9 mouse cellular contexts compared by ENCODE assay signal in genomic region chr10:18506501-18506946, GRCm38 (mm10). TPM values are rescaled to one million over a fixed set of nuclear protein-coding genes. Genes with fewer than 3 reads are reported as not detected.
A peak's percentile ranks its signal among the peaks of the same experiment; 100 is the strongest.
DNase-seq lines count a peak whose midpoint lies in the region; ATAC-seq and TF ChIP-seq lines count a peak whose summit lies in the region.
"Had no signal": no experiment of that assay in that cellular context is flagged by ENCODE, and none has a peak within 500 bp of the region (broad histone marks: within the 10 kb centered on the region; RNA-seq: fewer than 3 reads in every experiment).

No protein-coding gene starts in this region.

- 61% methylated on average over 6 of the region's 6 CpGs for WGBS in hindbrain, embryonic 10.5 days
- WGBS in hindbrain, embryonic 11.5 days: 59% methylated on average over 6 of the region's 6 CpGs
- 55% methylated on average over 6 of the region's 6 CpGs for WGBS in embryonic facial prominence, embryonic 13.5 days
- WGBS in limb, embryonic 13.5 days: 27% methylated on average over 6 of the region's 6 CpGs
- WGBS in heart, embryonic 10.5 days: 66% methylated on average over 6 of the region's 6 CpGs
- WGBS in stomach, postnatal 0 days: 66% methylated on average over 6 of the region's 6 CpGs

- TF ChIP-seq CTCF in stomach, postnatal 0 days (IDR thresholded peaks at IDR 0.05; ENCODE audit: low read depth): no peak

- no peaks in the 10 kb centered on the region for H3K9me3 ChIP-seq in hindbrain, embryonic 10.5 days
- H3K9me3 ChIP-seq in hindbrain, embryonic 11.5 days (ENCODE audit: control insufficient read depth, low read length): no peaks in the 10 kb centered on the region
- H3K9me3 ChIP-seq in embryonic facial prominence, embryonic 13.5 days: no peaks in the 10 kb centered on the region
- no peaks in the 10 kb centered on the region for H3K9me3 ChIP-seq in limb, embryonic 13.5 days
- H3K9me3 ChIP-seq in heart, embryonic 10.5 days: no peaks in the 10 kb centered on the region
- H3K9me3 ChIP-seq in stomach, postnatal 0 days (ENCODE audit: control insufficient read depth, low read length): no peaks in the 10 kb centered on the region

- H3K4me1 ChIP-seq in hindbrain, embryonic 10.5 days (replicated peaks): peaks cover 35% of the 10 kb centered on the region
- no peaks in the 10 kb centered on the region for H3K4me1 ChIP-seq in hindbrain, embryonic 11.5 days (replicated peaks; ENCODE audit: control insufficient read depth, insufficient read depth, low read length)
- peaks cover 31% of the 10 kb centered on the region for H3K4me1 ChIP-seq in embryonic facial prominence, embryonic 13.5 days
- H3K4me1 ChIP-seq in limb, embryonic 13.5 days: peaks cover 39% of the 10 kb centered on the region
- H3K4me1 ChIP-seq in heart, embryonic 10.5 days: peaks cover 11% of the 10 kb centered on the region
- H3K4me1 ChIP-seq in stomach, postnatal 0 days (replicated peaks; ENCODE audit: control insufficient read depth, insufficient read depth): no peaks in the 10 kb centered on the region

- ATAC-seq in hindbrain, embryonic 11.5 days (ENCODE audit: low FRiP score): no peak
- ATAC-seq in embryonic facial prominence, embryonic 13.5 days (ENCODE audit: insufficient number of reproducible peaks, insufficient read depth, low FRiP score, low TSS enrichment, low read depth): 0 out of 2 replicates have a peak, but pooled peaks have one; percentile 48
- ATAC-seq in limb, embryonic 13.5 days (ENCODE audit: low FRiP score, low read depth): peak; percentile 72
- no peak for ATAC-seq in stomach, postnatal 0 days (ENCODE audit: low FRiP score, low TSS enrichment)

- peaks cover 34% of the 10 kb centered on the region for H3K36me3 ChIP-seq in hindbrain, embryonic 10.5 days
- H3K36me3 ChIP-seq in hindbrain, embryonic 11.5 days (ENCODE audit: control insufficient read depth, insufficient read depth, low read length): no peaks in the 10 kb centered on the region
- H3K36me3 ChIP-seq in embryonic facial prominence, embryonic 13.5 days: 0 out of 2 replicates have a peak, but pooled peaks cover 4% of the 10 kb centered on the region
- peaks cover 10% of the 10 kb centered on the region for H3K36me3 ChIP-seq in limb, embryonic 13.5 days
- H3K36me3 ChIP-seq in heart, embryonic 10.5 days: peaks cover 14% of the 10 kb centered on the region
- no peaks in the 10 kb centered on the region for H3K36me3 ChIP-seq in stomach, postnatal 0 days (ENCODE audit: control insufficient read depth, insufficient read depth, low read length)

- H3K27me3 ChIP-seq in hindbrain, embryonic 10.5 days (ENCODE audit: insufficient read depth, poor library complexity, severe bottlenecking): no peaks in the 10 kb centered on the region
- no peaks in the 10 kb centered on the region for H3K27me3 ChIP-seq in hindbrain, embryonic 11.5 days (ENCODE audit: control insufficient read depth, insufficient read depth, low read length)
- no peaks in the 10 kb centered on the region for H3K27me3 ChIP-seq in embryonic facial prominence, embryonic 13.5 days
- H3K27me3 ChIP-seq in limb, embryonic 13.5 days: no peaks in the 10 kb centered on the region
- no peaks in the 10 kb centered on the region for H3K27me3 ChIP-seq in heart, embryonic 10.5 days (ENCODE audit: insufficient read depth, poor library complexity, severe bottlenecking)
- H3K27me3 ChIP-seq in stomach, postnatal 0 days (ENCODE audit: control insufficient read depth, insufficient read depth, low read length): no peaks in the 10 kb centered on the region

- no peak overlapping the region for H3K4me2 ChIP-seq in hindbrain, embryonic 11.5 days (replicated peaks; ENCODE audit: low read depth, low read length)
- no peak overlapping the region for H3K4me2 ChIP-seq in embryonic facial prominence, embryonic 13.5 days
- H3K4me2 ChIP-seq in limb, embryonic 13.5 days (replicated peaks): no peak overlapping the region
- no peak overlapping the region for H3K4me2 ChIP-seq in stomach, postnatal 0 days (replicated peaks; ENCODE audit: low read depth)

- 0 out of 2 replicates have a peak overlapping the region, but pooled peaks have one; percentile 18 for H3K27ac ChIP-seq in hindbrain, embryonic 10.5 days
- no peak overlapping the region for H3K27ac ChIP-seq in hindbrain, embryonic 11.5 days (ENCODE audit: low read depth, low read length)
- peak overlapping the region; percentile 17; the same call in 1 of the 2 replicates for H3K27ac ChIP-seq in embryonic facial prominence, embryonic 13.5 days
- no peak overlapping the region; the same call in 1 of the 2 replicates for H3K27ac ChIP-seq in limb, embryonic 13.5 days
- no peak overlapping the region for H3K27ac ChIP-seq in heart, embryonic 10.5 days
- no peak overlapping the region for H3K27ac ChIP-seq in stomach, postnatal 0 days (replicated peaks)

- no peak for TF ChIP-seq EP300 in stomach, postnatal 0 days (optimal IDR thresholded peaks at IDR 0.05)

- no peak overlapping the region for H3K4me3 ChIP-seq in hindbrain, embryonic 10.5 days
- no peak overlapping the region for H3K4me3 ChIP-seq in hindbrain, embryonic 11.5 days (ENCODE audit: low read depth, low read length)
- H3K4me3 ChIP-seq in embryonic facial prominence, embryonic 13.5 days: no peak overlapping the region
- H3K4me3 ChIP-seq in limb, embryonic 13.5 days: no peak overlapping the region
- H3K4me3 ChIP-seq in heart, embryonic 10.5 days: no peak overlapping the region
- no peak overlapping the region for H3K4me3 ChIP-seq in stomach, postnatal 0 days (ENCODE audit: low read depth, low read length)

- H3K9ac ChIP-seq in hindbrain, embryonic 11.5 days (ENCODE audit: low read depth, low read length): no peak overlapping the region
- no peak overlapping the region for H3K9ac ChIP-seq in embryonic facial prominence, embryonic 13.5 days
- H3K9ac ChIP-seq in limb, embryonic 13.5 days: no peak overlapping the region
- H3K9ac ChIP-seq in stomach, postnatal 0 days (ENCODE audit: low read length): no peak overlapping the region

- no peak for DNase-seq in hindbrain, embryonic 10.5 days (ENCODE audit: low spot score)
- DNase-seq in hindbrain, embryonic 11.5 days (ENCODE audit: low spot score): no peak
- DNase-seq in 3T3-L1 (ENCODE audit: low read depth, low spot score): peak; percentile 39
- no peak for DNase-seq in heart, embryonic 10.5 days (ENCODE audit: low spot score)
- DNase-seq in layer of hippocampus, adult 9-10 months (ENCODE audit: low spot score): no peak
- DNase-seq in stomach, postnatal 0 days (ENCODE audit: low spot score): no peak
- DNase-seq: lung, postnatal 36 days had no signal

RNA-seq across cellular contexts. Expression of gene Hebp2, which starts 39.4 kb away (rescaled TPM):
- polyA plus RNA-seq in hindbrain, embryonic 10.5 days (2016; fragmentation: Nextera tagmentation; extraction: Ambion mirVana): 15.1 and 15.8 TPM in 2 replicates
- polyA plus RNA-seq in hindbrain, embryonic 11.5 days (2014; fragmentation: Nextera tagmentation; extraction: Ambion mirVana): 16.5 and 18.8 TPM in 2 replicates
- 21.4 and 24.9 TPM in 2 replicates for polyA plus RNA-seq in embryonic facial prominence, embryonic 13.5 days (2015; fragmentation: Nextera tagmentation; extraction: Ambion mirVana)
- 23.0 and 24.9 TPM in 2 replicates for polyA plus RNA-seq in limb, embryonic 13.5 days (2015; fragmentation: Nextera tagmentation; extraction: Ambion mirVana)
- 18.6 and 20.2 TPM in 2 replicates for polyA plus RNA-seq in heart, embryonic 10.5 days (2016; fragmentation: Nextera tagmentation; extraction: Ambion mirVana)
- 112 and 129 TPM in 2 replicates for polyA plus RNA-seq in stomach, postnatal 0 days (2015; fragmentation: Nextera tagmentation; extraction: Ambion mirVana)

Comparison
In these comparisons a context has a peak if more than half of its experiments do, and no peak if none do; other contexts are left out.
1. H3K27ac ChIP-seq: peak in hindbrain, embryonic 10.5 days (single experiment) and embryonic facial prominence, embryonic 13.5 days (single experiment); none in hindbrain, embryonic 11.5 days (single experiment), limb, embryonic 13.5 days (single experiment), heart, embryonic 10.5 days (single experiment) and stomach, postnatal 0 days (single experiment).
2. ATAC-seq: peak in embryonic facial prominence, embryonic 13.5 days (single experiment) and limb, embryonic 13.5 days (single experiment); none in hindbrain, embryonic 11.5 days (single experiment) and stomach, postnatal 0 days (single experiment).